Mouse (Mus musculus) left cerebral cortex, adult 2 months (tissue): ENCODE measurements around the gene Ablim1. TPM values are rescaled to one million over a fixed set of nuclear protein-coding genes. Genes with fewer than 3 reads are reported as not detected.

ENCODE experiments used
- DNase-seq, 2 experiments: peaks; one replicate each; pipeline ENCODE4 v3.0.0; 2021 to 2022; ENCODE audit warnings: low spot score in 2 of 2, mixed read lengths in 1 of 2; ENCODE audit errors: extremely low spot score in 1 of 2
- H3K27ac ChIP-seq: fragments of 200-600 bp; 2 replicates; pipeline ENCODE4 v1.8.1; 2022
- H3K4me3 ChIP-seq: fragments of 200-600 bp; 2 replicates; pipeline ENCODE4 v1.8.1; 2022
- CTCF ChIP-seq: fragments of 200-600 bp; IDR thresholded peaks from 2 replicates; pipeline ENCODE4 v1.8.1; 2022; ENCODE audit warnings: antibody characterized with exemption, mild to moderate bottlenecking, moderate library complexity
- intact Hi-C: fragments of 180-260 bp; cut with DNase I; formaldehyde crosslinking; loops from one replicate; pipeline ENCODE4 v1.15.1; 2025
- total RNA-seq, 2 experiments: library from RNA; stranded (reverse); gene quantifications; 2 replicates each; pipeline ENCODE4 v1.2.3; 2021

The Ablim1 gene
- total RNA-seq, 2 experiments from 2014 or later: 118 to 124 TPM

GRCm38 (mm10) chr19:57055215-57056120 lies 259.3 kb downstream of the Ablim1 start:
- peak in 1 of 2 experiments; percentile 43 for DNase-seq
- Histone ChIP-seq H3K27ac (no peak overlapping the region), H3K4me3 (no peak overlapping the region)
- no peak for TF ChIP-seq CTCF
- intact Hi-C loops: no loop called here

GRCm38 (mm10) chr19:57052959-57053358 lies 261.8 kb downstream of the Ablim1 start:
- Histone ChIP-seq H3K27ac (no peak overlapping the region), H3K4me3 (no peak overlapping the region)
- TF ChIP-seq CTCF: no peak
- DNase-seq: no peak
- intact Hi-C loops: no loop called here

GRCm38 (mm10) chr19:57052016-57052415 lies 262.7 kb downstream of the Ablim1 start:
- no peak overlapping the region for H3K4me3 ChIP-seq
- no peak overlapping the region for H3K27ac ChIP-seq
- DNase-seq: no peak
- no peak for TF ChIP-seq CTCF
- intact Hi-C loops: no loop called here

- Histone ChIP-seq H3K4me3 (no peak overlapping the region), H3K27ac (no peak overlapping the region)
- TF ChIP-seq CTCF: no peak
- intact Hi-C loops: no loop called here
- DNase-seq: no peak
Observed at GRCm38 (mm10) chr19:57049592-57050090, 265.1 kb downstream of the Ablim1 start.

- TF ChIP-seq CTCF: no peak
- H3K27ac ChIP-seq: no peak overlapping the region
- no peak for DNase-seq
- no peak overlapping the region for H3K4me3 ChIP-seq
- intact Hi-C loops: no loop called here
Observed at GRCm38 (mm10) chr19:57047671-57048320, 266.9 kb downstream of the Ablim1 start.

- DNase-seq: no peak
- no peak overlapping the region for H3K4me3 ChIP-seq
- H3K27ac ChIP-seq: no peak overlapping the region
- peak; percentile 58 for TF ChIP-seq CTCF
- intact Hi-C loops: loop anchor here (2.0 kb wide), 1 partner anchor 120 kb away; no protein-coding TSS in a partner anchor
Observed at GRCm38 (mm10) chr19:57039258-57039657, 275.5 kb downstream of the Ablim1 start.

- no peak for DNase-seq
- no peak for TF ChIP-seq CTCF
- intact Hi-C loops: no loop called here
- no peak overlapping the region for H3K4me3 ChIP-seq
- H3K27ac ChIP-seq: no peak overlapping the region
Observed at GRCm38 (mm10) chr19:57036860-57037259, 277.9 kb downstream of the Ablim1 start.

- peak; percentile 24 to 63 for DNase-seq
- H3K4me3 ChIP-seq: no peak overlapping the region
- H3K27ac ChIP-seq: no peak overlapping the region
- intact Hi-C loops: loop anchor here (2.0 kb wide), 1 partner anchor 111 kb away; no protein-coding TSS in a partner anchor
- peak; percentile 75 for TF ChIP-seq CTCF
Observed at GRCm38 (mm10) chr19:57031582-57031981, 283.1 kb downstream of the Ablim1 start.

- TF ChIP-seq CTCF: no peak
- no peak for DNase-seq
- Histone ChIP-seq H3K4me3 (no peak overlapping the region), H3K27ac (peak overlapping the region; percentile 55; the same call in 1 of the 2 replicates)
- intact Hi-C loops: no loop called here
Observed at GRCm38 (mm10) chr19:57029461-57029860, 285.3 kb downstream of the Ablim1 start.

GRCm38 (mm10) chr19:57028327-57029179 lies 286.2 kb downstream of the Ablim1 start:
- intact Hi-C loops: no loop called here
- TF ChIP-seq CTCF: peak; percentile 19
- no peak overlapping the region for H3K4me3 ChIP-seq
- no peak for DNase-seq
- peak overlapping the region; percentile 65 for H3K27ac ChIP-seq

- intact Hi-C loops: no loop called here
- no peak for DNase-seq
- Histone ChIP-seq H3K4me3 (no peak overlapping the region), H3K27ac (no peak overlapping the region)
- TF ChIP-seq CTCF: no peak
Observed at GRCm38 (mm10) chr19:57026501-57026900, 288.2 kb downstream of the Ablim1 start.
